Mouse (Mus musculus): ENCODE data around the gene Slc7a5.

The Slc7a5 gene

DNA sequence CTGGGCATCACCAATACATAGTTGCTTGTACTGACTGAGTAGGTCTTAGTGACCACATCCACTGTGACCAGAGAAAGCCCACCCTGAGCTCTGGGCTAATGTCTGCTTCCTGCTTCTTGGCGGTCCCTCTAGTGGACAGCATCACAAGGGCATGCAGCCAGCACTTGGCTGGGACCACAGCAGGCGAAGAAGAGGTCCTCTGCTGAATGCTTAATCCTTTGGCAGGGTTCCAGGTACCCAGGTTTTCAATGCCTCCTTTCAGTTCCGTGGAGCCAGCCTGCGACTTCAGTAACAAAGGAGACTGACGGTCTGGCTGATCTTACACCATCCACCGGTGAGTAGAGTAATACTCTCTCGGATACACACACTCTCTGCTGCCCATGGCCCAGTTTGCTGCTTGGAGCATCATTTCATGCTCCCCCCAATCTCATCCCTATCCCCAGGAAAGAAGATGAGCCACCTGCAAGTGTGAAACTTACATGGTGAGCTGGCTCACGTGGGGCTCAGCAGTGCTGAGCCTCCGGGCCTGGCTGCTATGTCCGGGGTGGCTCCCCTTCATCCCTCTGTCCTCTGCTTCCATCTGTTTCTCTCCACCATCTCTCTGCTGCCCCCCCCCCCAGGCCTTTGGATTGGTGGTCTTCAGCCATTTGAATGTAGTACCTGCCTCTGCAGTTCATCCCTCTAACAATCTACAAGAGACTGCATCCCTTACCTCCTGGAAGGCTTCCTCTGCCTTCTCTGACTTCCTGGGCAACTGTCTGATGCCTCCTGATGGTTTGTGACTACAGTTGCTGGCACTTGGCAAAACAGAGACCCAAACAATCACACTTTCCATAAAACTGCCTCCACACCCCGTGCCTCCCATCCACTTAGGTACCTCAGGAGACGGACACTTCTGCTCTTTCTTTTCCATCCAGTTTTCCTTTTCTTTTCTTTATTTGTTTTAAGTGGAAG, 28.1 kb upstream of the Slc7a5 start:
- no peak for DNase-seq

DNA sequence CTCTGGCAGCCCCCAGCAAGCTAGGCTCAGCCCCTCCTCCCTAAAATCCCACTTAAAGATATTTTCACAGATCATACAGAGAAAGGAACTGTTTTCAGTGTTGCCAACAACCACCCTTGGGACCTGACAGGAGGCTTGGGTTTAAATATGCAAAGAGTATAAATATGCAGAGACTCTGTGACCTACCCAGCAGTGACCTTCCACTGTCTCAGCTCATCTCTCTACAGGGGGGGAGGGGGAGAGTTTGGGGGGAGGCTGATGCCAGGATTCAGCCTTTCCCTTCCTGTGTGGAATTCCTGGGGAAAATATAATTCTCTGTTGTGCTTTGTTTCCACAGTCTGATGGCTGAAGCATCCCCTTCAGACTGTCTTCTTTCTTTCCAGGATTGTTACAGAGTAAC, 27.4 kb upstream of the Slc7a5 start:
- no peak for DNase-seq

DNA sequence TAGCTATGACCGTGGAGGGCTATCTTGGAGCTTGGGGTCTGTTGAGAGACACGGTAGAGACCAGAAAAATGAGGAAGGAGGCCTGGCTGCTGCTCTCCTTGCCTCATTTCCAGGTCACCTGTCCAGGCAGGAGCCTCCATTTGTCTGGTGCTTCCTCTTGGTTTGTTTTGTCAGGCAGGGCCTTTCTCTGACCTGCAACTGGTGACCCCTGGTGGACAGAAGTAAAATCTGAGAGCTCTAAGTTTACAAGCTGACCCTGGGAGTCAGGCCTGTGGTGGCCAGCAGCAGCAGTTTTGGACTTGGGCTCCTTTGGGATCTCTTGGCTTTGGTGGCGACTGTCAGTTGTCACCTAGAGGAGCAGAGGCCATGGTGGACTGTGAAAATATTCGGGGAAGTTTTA, 27.0 kb upstream of the Slc7a5 start:
- DNase-seq: peak; percentile 62

DNA sequence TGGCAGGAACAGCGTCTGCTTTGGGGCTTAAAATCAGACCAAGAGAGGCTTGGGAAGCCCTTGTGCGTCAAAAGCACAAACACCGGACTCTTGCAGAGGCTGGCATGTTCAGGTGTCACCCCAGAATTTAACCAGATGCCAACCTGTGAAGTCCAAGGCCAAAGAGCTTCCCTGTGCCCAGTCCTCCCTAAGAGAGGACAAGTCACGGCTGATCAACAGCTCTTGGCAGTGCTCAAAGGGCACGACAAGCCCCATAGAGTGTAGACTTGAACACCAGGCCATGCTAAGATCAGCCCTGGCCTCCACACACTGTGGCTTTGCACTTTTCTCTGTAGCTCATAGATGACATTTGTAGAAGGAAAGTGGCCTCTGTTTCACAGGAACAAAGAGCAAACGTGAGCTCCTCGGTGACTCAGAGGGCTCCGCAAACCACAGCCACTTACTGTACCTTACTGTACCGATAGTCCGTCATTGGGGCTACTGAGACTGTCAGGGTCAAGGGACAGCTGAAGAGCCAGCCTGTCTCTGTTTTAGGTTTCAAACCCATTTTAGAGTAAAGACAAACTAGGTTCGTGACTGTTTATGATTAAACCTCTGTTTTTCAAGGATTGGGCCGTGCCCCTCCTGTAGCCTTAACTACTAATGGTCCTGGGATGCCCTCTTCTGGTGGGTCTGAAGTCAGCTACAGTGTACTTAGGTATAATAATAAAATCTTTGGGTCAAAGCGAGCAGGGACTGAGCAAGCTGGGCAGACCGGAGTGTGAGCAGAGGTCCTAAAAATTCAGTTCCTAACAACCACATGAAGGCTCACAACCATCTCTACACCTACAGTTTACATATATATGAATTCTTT, 25.4 kb upstream of the Slc7a5 start:
- no peak for DNase-seq

DNA sequence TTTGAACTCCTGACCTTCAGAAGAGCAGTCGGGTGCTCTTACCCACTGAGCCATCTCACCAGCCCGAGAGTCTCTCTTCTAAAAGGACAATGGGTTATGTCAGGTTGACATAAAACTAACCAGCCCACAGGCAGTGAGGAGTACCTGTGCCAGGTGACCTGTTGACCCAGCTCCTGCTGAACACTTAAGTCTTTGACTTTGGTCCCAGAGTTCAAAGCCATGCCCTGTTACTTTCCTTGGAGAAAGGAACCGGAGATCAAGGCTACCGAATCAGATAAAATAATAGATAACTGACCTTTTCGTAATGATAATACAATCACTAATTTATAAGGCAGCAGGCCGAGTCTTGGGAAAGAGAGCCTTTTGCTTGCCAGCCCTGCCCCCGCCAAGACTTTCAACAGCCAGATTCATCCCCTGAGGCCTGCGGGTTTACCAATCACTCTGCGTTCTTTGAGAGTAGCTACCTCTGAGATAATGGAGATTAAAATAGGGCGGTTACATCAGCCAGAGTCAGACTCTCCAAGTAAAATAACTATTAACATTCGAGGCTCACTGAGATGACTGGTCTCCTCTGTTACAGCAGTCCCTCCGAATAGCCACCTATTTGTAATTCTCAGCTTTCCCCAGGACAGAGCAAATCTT, 24.7 kb upstream of the Slc7a5 start:
- no peak for DNase-seq

DNA sequence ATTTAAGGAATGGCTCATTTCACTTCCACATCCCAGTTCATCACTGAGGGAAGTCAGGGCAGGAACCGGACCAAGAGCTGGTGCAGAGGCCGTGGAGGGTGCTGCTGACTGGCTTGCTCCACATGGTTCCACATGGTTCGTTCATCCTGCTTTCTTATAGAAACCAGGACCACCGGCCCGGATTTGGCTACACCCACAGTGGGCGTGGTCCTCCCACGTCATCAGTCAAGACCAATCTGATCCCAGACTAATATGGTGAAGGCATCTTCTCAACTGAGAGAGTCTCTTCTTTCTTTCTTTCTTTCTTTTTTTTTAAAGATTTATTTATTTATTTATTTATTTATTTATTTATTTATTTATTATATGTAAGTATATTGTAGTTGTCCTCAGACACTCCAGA, 24.1 kb upstream of the Slc7a5 start:
- no peak for DNase-seq

DNA sequence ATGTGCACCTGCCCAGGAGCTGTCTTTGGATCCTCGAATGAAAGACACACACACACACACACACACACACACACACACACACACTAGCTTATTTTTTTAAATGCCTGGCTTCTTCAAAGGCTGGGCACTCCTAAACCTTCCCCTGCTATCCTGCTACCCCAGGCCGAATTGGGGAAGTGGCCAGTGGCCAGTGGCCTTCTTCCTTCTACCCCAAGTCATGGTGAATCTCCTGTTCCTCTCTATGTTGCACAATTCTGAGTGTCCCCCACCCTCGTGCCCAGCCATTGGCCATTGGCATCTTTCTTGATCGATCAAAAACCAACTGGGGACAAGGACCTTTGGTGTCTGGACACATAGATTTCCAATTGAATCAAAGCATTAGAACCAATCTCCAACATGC, 22.6 kb upstream of the Slc7a5 start:
- DNase-seq: no peak

DNA sequence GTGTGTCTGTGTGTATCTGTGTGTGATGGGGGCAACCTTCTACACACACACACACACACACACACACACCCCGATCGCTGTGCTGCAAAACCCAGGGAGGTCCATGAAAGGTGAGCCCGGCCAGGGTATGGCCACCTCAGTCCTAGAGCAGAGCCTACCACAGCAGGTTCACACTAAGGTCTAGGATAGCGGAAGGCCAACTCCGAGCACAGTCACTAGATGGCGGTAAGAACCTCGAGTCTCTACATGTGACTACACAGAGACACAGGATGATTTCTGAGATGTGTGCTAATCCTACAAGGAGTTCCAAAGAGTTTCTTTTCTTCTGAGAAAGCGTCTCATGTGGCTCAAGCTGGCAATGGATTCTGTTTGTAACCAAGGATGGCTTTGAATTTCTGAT, 19.8 kb upstream of the Slc7a5 start:
- peak; percentile 69 for DNase-seq

DNA sequence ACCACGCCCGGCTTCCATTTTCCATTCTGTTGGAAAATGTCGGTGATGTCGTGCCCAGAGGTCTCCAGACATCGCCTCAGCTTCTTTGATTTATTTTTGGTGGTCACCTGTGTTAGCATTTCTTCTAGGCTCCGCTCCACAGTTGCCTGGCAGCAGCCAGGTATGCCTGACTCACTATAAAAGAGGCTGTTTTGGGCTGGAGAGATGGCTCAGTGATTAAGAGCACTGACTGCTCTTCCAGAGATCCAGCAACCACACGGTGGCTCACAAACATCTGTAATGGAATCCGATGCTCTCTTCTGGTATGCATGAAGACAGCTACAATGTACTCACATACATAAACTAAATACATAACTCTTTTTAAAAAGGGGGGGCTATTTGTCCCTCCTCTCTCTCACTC, 18.8 kb upstream of the Slc7a5 start:
- no peak for DNase-seq

DNA sequence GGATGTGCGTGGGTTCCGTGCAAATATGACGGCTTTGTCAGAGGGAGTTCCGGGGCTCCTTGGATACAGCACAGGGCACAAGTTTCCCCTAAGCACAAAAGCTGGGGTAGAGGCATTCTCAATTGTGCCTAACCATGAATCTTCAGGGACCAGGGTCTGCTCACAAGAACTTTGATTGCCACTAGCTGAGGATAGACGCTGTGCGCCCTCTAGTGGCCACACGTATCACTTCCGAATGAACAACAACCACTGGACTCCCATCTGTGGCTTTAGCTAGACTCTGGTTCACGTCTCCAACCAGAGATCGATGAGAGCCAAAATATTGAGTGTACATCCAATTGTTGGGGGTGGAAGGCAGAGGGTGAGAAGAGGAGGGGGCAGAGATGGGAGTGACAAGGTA, 18.1 kb upstream of the Slc7a5 start:
- DNase-seq: peak; percentile 78

DNA sequence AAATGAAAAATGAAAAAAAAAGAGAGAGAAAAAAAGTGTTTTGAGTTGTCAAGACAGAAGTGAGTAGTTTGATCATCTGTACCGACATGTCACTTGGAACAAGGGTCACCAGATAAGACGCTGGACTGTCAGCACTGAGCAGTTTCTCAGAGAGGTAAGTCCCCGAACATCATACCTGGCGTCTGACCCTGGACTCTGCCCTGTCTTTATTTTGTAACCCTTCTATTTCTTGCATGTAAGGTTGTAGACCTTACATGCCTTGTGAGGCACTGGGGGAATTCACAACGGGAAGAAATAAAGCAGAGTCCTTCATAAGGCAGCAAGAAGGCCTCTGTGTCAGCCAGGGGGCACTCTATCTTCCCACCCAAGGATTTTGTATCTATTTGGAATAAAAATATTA, 17.2 kb upstream of the Slc7a5 start:
- DNase-seq: no peak

DNA sequence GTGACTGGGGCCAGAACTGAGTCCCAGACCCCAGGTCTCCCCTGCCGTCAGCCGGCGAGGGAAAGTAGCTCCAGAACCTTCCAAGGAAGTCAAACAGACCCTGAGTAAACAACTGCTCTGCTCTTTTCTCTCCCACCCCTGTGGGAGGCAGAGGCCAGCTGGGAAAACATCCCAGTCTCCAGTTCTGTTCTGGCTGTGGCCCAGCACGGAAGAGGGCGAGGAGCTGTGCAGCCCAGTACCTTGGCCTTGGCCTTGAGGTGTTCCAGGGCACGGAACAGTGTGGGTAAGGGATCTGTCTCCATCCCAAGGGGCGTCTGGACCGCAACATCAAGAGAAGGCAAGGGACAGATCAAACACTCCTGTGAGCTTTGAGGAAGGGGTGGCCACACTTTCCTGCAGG, 14.6 kb upstream of the Slc7a5 start:
- DNase-seq: no peak

DNA sequence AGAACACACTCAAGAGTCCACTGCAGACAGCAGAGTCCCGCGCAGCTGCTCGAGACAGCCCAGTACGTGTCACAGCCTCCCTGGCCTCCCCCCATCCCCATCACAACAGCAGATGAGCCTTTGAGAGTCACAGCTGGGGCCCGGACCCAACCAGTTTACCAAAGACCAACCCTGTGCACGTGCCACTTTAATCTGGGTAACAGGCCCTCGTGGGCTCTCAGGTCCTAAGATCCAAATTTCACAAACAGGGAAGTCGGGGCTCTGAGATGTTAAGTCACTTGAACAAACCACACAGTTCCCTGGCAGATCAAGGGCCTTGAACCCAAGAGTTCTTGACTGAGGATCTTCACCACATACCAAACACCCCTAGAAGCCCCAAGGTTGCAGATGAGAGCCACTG, 14.1 kb upstream of the Slc7a5 start:
- no peak for DNase-seq

DNA sequence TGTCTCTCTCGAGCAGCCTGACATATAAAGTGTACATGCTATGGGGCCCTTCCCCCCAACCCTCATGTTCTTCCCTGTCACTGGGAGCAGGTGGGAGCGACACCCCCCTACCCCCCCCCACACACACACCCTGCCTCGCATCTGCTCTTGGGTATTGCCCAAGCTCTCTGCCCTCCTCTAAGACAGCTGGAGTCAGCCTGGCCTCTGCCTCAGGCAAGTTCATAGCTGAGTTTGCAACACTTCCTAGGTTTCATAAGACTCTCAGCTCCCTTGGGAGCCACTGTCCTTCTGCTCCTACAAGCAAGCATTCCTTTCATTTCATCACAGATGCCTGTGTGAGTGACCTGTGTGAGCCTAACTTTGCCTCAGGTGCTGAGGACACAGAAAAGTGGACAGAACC, 12.2 kb upstream of the Slc7a5 start:
- no peak for DNase-seq

DNA sequence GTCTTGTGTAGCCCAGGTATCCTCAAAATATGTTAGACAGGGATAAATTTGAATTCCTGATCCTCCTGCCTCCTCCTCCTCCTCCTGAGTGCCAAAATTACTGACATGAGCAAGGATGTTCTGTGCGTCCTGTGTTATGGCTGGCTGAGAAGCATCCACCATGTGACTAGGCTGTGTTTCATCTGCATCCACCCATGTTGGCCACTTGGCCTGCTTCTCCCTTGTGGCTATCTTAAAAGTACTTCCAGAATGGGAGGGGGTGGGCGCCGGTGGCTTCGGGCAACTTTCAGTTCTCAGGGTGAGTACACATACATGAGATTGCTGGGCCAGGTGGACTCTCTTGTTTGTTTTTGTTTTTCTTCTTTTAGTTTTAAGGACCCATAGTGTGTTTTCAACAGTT, 11.7 kb upstream of the Slc7a5 start:
- DNase-seq: no peak

DNA sequence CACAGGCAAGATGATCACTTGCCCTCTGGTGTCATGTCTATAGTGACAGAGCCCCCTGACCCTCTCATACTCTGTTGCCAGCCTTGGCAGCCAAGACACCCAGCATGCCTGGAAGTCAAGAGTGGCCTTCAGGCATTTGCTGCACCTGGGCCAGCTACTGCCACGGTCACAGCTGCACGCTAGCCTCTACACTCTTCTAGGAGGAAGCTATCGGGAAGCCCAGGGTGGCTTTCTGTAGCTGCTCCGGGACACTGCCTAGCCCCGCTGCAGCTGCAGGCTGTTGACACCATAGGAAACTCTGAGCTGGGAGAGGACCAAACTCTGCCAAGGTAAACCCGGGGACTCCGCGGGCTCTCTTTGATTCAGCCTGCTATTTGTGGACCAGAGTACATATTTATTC, 5.9 kb upstream of the Slc7a5 start:
- no peak for DNase-seq

DNA sequence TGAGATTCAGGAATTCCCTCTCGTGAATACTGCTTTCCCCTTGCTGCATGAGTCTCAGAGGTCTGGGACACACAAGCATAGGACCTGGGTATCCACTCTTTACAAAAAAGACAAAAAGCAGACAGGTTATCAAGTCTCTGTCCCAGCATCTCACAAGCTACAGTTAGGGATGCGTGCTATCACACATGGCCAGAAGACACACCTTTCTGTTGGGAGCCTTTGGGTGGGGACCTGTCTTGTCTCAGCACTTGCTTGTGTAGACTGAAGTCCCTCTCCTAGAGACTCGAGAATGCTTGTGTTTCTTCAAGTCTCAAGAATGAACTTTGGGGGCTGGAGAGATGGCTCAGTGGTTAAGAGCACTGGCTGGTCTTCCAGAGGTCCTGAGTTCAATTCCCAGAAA, 5.3 kb upstream of the Slc7a5 start:
- no peak for DNase-seq

DNA sequence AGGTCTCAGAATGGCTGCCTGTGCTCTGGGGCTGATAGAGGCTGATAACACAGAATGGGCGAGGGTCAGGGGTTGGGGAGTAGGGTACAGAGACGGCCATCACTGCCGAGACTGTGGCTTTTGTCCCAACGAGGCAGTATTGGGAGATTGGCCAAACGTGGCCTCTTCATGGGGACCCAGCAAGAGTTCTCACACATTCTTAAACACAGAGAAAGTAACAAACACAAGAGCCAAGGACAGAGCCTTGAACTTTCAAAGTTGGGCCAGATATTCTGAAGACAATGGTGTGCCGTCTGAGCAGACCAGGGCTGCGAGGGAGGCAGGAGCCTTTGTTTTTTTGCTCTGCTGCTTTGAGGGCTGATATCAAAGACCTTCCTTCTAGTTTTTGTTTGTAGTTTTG, 4.5 kb upstream of the Slc7a5 start:
- DNase-seq: no peak

DNA sequence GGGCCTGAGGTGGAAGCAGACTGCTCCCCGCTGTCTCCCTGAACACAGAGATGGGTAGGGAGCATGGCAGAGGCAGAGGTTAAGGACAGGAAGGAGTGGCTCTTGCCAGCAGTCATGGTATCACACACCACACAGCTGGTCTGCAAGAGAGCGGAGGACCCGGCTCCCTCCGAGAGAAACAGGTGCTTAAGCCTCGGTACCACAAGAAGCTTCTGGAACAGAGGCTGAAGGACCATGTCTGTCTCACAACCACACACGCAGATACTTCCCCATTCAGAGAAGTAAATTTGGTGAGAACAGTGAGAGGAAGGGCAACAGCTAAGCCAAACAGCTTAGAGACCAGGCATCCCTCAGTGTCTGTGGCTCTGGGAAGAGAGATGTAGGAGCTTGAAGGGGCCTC, 3.9 kb upstream of the Slc7a5 start:
- no peak for DNase-seq

DNA sequence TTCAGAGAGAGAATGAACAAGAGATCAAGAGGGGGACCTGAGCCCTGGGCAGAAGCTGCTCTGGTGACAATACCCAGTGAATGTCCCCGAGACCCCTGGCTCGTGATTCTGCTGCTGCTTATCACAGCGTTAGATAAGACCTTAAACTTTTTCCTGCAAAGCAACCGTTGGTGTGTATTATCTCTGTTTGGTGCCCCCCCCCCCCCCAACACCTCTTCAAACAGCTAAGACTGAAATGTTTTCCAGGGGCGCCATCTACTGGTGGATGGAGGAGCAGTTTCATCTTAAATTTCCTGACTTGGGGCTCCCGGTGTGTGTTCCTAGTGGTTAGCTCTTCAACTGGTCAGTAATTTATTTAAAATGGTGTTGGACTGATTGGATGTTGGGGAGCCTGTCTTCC, 2.2 kb upstream of the Slc7a5 start:
- DNase-seq: peak; percentile 74

DNA sequence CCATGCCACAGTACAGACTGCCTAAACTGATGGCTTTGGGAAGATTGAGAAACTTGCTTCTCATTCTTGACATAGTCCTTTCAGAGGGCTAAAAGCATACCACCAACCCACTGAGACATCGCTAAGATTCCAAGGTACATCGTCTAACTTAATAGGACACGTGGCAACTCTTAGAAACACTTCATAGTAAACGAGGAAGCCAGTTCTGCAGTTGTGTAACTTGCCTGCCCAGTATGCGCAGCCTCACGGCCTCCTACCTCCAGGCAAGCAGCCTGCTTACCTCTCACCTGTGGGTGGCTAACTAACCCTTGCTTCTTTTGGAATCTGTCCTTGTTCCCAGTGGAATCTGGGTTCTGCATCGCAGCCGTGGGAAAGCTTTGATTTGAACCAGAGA, 1.7 kb upstream of the Slc7a5 start:
- no peak for DNase-seq

DNA sequence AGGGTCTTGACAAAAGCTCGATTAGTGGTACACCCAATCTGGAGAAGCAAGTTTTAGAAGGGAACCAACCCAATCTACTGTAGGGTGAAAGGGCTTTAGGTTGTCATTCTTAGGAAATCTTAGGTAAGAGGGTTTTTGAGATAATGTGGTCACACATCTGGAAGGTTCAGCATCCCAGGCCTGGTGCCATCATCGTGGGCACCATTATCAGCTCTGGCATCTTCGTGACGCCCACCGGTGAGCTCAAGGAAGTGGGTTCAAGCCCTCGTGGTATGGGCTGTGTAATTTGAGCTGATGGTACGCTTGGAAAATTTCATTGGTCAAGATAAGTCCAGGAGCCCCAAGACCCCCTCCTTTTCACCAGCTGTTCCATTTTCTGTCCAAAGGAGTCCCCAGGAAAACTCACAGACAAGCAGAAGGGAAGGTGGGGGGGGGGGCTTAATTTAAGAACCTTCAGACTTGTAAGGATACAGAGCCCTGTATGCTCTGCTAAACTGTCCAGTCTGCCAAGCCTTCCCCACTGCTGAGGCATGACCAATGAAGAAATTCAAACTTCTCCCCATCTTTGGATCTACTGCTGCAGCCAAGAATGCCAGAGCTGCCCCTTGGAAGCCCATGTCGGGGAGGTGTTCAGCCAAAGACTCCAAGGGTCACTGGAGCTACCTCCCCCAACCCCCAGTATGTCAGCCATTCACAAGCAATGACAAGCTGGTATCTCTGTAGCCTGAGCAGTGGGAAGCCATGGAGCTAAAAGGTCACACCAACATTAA, 1.1 kb upstream of the Slc7a5 start:
- DNase-seq: no peak

Measured in kidney, adult 9 months (tissue).